Mouse (Mus musculus) gastrocnemius, postnatal 14 days (tissue): Measurements from ENCODE around the gene Acacb. TPM values are rescaled to one million over a fixed set of nuclear protein-coding genes. Genes with fewer than 3 reads are reported as not detected.

Source experiments
- DNase-seq: peaks from one replicate; pipeline ENCODE4 v3.0.0; 2021; ENCODE audit warnings: mixed read lengths
- intact Hi-C: fragments of 180-260 bp; cut with DNase I; formaldehyde crosslinking; loops from one replicate; pipeline ENCODE4 v1.15.1; 2025; ENCODE audit warnings: low total_unique reads
- total RNA-seq, 2 experiments: library from RNA; stranded (reverse); gene quantifications; 2 replicates each; pipeline ENCODE4 v1.2.3; 2021

The Acacb gene
- total RNA-seq, 2 experiments from 2014 or later, result 66.4 to 98.1 TPM

GRCm38 (mm10) chr5:114286872-114287571 lies 140.7 kb downstream of the Acacb start:
- no peak for DNase-seq
- intact Hi-C loops, result no loop called here

- intact Hi-C loops, result no loop called here
- no peak for DNase-seq
Measured at GRCm38 (mm10) chr5:114288396-114288795, 142.1 kb downstream of the Acacb start.

- intact Hi-C loops, result no loop called here
- no peak for DNase-seq
Measured at GRCm38 (mm10) chr5:114288874-114289273, 142.5 kb downstream of the Acacb start, which contains the start of gene Myo1h. TSS of gene Myo1h (plus strand) at chr5:114289166.

GRCm38 (mm10) chr5:114290004-114290403 lies 143.7 kb downstream of the Acacb start:
- intact Hi-C loops, result no loop called here
- DNase-seq, result no peak

- peak; percentile 28 for DNase-seq
- intact Hi-C loops, result no loop called here
Measured at GRCm38 (mm10) chr5:114296693-114297631, 150.6 kb downstream of the Acacb start.

GRCm38 (mm10) chr5:114298212-114298894 lies 152.0 kb downstream of the Acacb start:
- no peak for DNase-seq
- intact Hi-C loops, result no loop called here

GRCm38 (mm10) chr5:114299156-114299855 lies 153.0 kb downstream of the Acacb start:
- no peak for DNase-seq
- intact Hi-C loops, result no loop called here

- intact Hi-C loops, result loop anchor here (10.0 kb wide), 1 partner anchor 255 kb away; no protein-coding TSS in a partner anchor
- DNase-seq, result no peak
Measured at GRCm38 (mm10) chr5:114299883-114300610, 153.7 kb downstream of the Acacb start.

Other genes starting within 250 kb of the Acacb start
- 10 to 100 TPM; 24.0 to 28.7 TPM for gene Coro1c, start 237.8 kb upstream of the Acacb start, total RNA-seq
- gene Ssh1, start 152.6 kb upstream of the Acacb start, total RNA-seq, result 1 to 10 TPM; 5.6 to 8.9 TPM
- gene Dao, start 142.8 kb upstream of the Acacb start, total RNA-seq, result not detected
- gene Usp30, start 81.1 kb upstream of the Acacb start, total RNA-seq, result 1 to 10 TPM; 7.2 to 7.8 TPM
- not detected for gene Svop, start 55.0 kb upstream of the Acacb start, total RNA-seq
- 1 to 10 TPM; 1.1 to 1.5 TPM for gene Alkbh2, start 18.3 kb upstream of the Acacb start, total RNA-seq
- 1 to 10 TPM; 6.5 to 7.2 TPM for gene Ung, start 16.1 kb upstream of the Acacb start, total RNA-seq
- not detected for gene Foxn4, start 127.3 kb downstream of the Acacb start, total RNA-seq
- 1 to 10 TPM in 1 of 2 experiments, not detected in 1; 1.1 TPM for gene Myo1h, start 142.6 kb downstream of the Acacb start, total RNA-seq
- gene Kctd10, start 234.0 kb downstream of the Acacb start, total RNA-seq, result 10 to 100 TPM; 24.2 to 25.0 TPM
- gene Ube3b, start 234.1 kb downstream of the Acacb start, total RNA-seq, result 10 to 100 TPM; 64.7 to 67.5 TPM